Mouse (Mus musculus) forebrain, embryonic 16.5 days (tissue): ENCODE measurements at regions not wholly inside any gene's neighbourhood (a gene's known extent, or its start where the extent isn't known, plus 50 kb on each side); places are given as distances from the start of the nearest gene placed in this dataset.

Experiments
- ATAC-seq: fragments of 200-750 bp; cut with Nextera tagmentation; 2 replicates; pipeline ENCODE4 v1.8.0; 2017; ENCODE audit warnings: mild to moderate bottlenecking, moderate library complexity
- H3K27ac ChIP-seq: fragments of 300-500 bp; sonication (generic); 2 replicates; pipeline ENCODE4 v1.5.1; 2014; ENCODE audit warnings: low read length, control low read depth
- H3K27me3 ChIP-seq: fragments of 300-500 bp; sonication (generic); replicated peaks from 2 replicates; pipeline ENCODE4 v1.6.1; 2014; ENCODE audit warnings: low read length; ENCODE audit not compliant: control insufficient read depth, insufficient read depth
- H3K36me3 ChIP-seq: fragments of 300-500 bp; sonication (generic); 2 replicates; pipeline ENCODE4 v1.6.1; 2014; ENCODE audit not compliant: control insufficient read depth, insufficient read depth
- H3K4me1 ChIP-seq: fragments of 300-500 bp; sonication (generic); replicated peaks from 2 replicates; pipeline ENCODE4 v1.6.1; 2014; ENCODE audit warnings: low read length; ENCODE audit not compliant: control insufficient read depth, insufficient read depth
- H3K4me2 ChIP-seq: fragments of 300-500 bp; sonication (generic); 2 replicates; pipeline ENCODE4 v1.6.1; 2014; ENCODE audit warnings: mild to moderate bottlenecking, low read length, control low read depth
- H3K4me3 ChIP-seq: fragments of 300-500 bp; sonication (generic); replicated peaks from 2 replicates; pipeline ENCODE4 v1.5.1; 2014; ENCODE audit warnings: mild to moderate bottlenecking, low read length, control low read depth
- H3K9ac ChIP-seq: fragments of 300-500 bp; sonication (generic); replicated peaks from 2 replicates; pipeline ENCODE4 v1.6.1; 2014; ENCODE audit warnings: low read depth, low read length, control low read depth
- H3K9me3 ChIP-seq: fragments of 300-500 bp; sonication (generic); 2 replicates; pipeline ENCODE4 v1.6.1; 2016; ENCODE audit warnings: low read length; ENCODE audit not compliant: control insufficient read depth
- WGBS: fragments of 180-500 bp; shearing (Covaris S2); extraction: QIAGEN DNeasy Blood & Tissue Kit; methylation state at CpG from one replicate; pipeline ENCODE4 v1.1.7; 2014; 5-methylcytosine and 5-hydroxymethylcytosine counted together

GRCm38 (mm10) chr13:83880772-83881171 lies 341.3 kb upstream of the Tmem161b start:
- Histone ChIP-seq H3K27me3 (no peaks in the 10 kb centered on the region), H3K4me3 (no peak overlapping the region), H3K27ac (no peak overlapping the region), H3K4me2 (no peak overlapping the region), H3K4me1 (peaks cover 15% of the 10 kb centered on the region), H3K9me3 (no peaks in the 10 kb centered on the region), H3K36me3 (no peaks in the 10 kb centered on the region), H3K9ac (no peak overlapping the region)
- 10% methylated on average over 2 of the region's 2 CpGs for WGBS
- ATAC-seq = no peak

- Histone ChIP-seq H3K36me3 (no peaks in the 10 kb centered on the region), H3K4me3 (no peak overlapping the region), H3K27me3 (no peaks in the 10 kb centered on the region), H3K4me2 (no peak overlapping the region; the same call in 1 of the 2 replicates), H3K9me3 (no peaks in the 10 kb centered on the region), H3K4me1 (peaks cover 17% of the 10 kb centered on the region), H3K27ac (peak overlapping the region; percentile 44; the same call in 1 of the 2 replicates), H3K9ac (no peak overlapping the region)
- WGBS = 25% methylated on average over 1 of the region's 1 CpGs
- ATAC-seq = no peak
These were observed 339.3 kb upstream of the Tmem161b start for GRCm38 (mm10) chr13:83882839-83883238.

GRCm38 (mm10) chr13:83883821-83884220 lies 338.3 kb upstream of the Tmem161b start:
- Histone ChIP-seq H3K27me3 (no peaks in the 10 kb centered on the region), H3K9me3 (no peaks in the 10 kb centered on the region), H3K4me3 (no peak overlapping the region), H3K4me1 (peaks cover 17% of the 10 kb centered on the region), H3K9ac (no peak overlapping the region), H3K4me2 (no peak overlapping the region), H3K36me3 (no peaks in the 10 kb centered on the region), H3K27ac (peak overlapping the region; percentile 70)
- no peak for ATAC-seq
- WGBS = 36% methylated on average over 4 of the region's 4 CpGs

GRCm38 (mm10) chr13:83884226-83884625 lies 337.9 kb upstream of the Tmem161b start:
- Histone ChIP-seq H3K9ac (no peak overlapping the region), H3K4me1 (peaks cover 17% of the 10 kb centered on the region), H3K27me3 (no peaks in the 10 kb centered on the region), H3K4me3 (no peak overlapping the region), H3K9me3 (no peaks in the 10 kb centered on the region), H3K36me3 (no peaks in the 10 kb centered on the region), H3K27ac (peak overlapping the region; percentile 70), H3K4me2 (no peak overlapping the region)
- ATAC-seq = no peak
- 53% methylated on average over 4 of the region's 4 CpGs for WGBS

GRCm38 (mm10) chr13:83884766-83885543 lies 337.1 kb upstream of the Tmem161b start:
- WGBS = 12% methylated on average over 13 of the region's 13 CpGs
- ATAC-seq = peak; percentile 87
- H3K27ac ChIP-seq = peak overlapping the region; percentile 55
- no peak overlapping the region for H3K4me3 ChIP-seq
- peak overlapping the region; percentile 28 for H3K4me2 ChIP-seq
- no peak overlapping the region for H3K9ac ChIP-seq
- no peaks in the 10 kb centered on the region for H3K9me3 ChIP-seq
- peaks cover 17% of the 10 kb centered on the region for H3K4me1 ChIP-seq
- H3K27me3 ChIP-seq = no peaks in the 10 kb centered on the region
- no peaks in the 10 kb centered on the region for H3K36me3 ChIP-seq

- no peak overlapping the region for H3K4me3 ChIP-seq
- peak; percentile 22 for ATAC-seq
- peak overlapping the region; percentile 64 for H3K27ac ChIP-seq
- no peak overlapping the region; the same call in 1 of the 2 replicates for H3K4me2 ChIP-seq
- no peak overlapping the region for H3K9ac ChIP-seq
- H3K4me1 ChIP-seq = peaks cover 14% of the 10 kb centered on the region
- no peaks in the 10 kb centered on the region for H3K27me3 ChIP-seq
- no peaks in the 10 kb centered on the region for H3K9me3 ChIP-seq
- no peaks in the 10 kb centered on the region for H3K36me3 ChIP-seq
- 24% methylated on average over 4 of the region's 4 CpGs for WGBS
These were observed 336.4 kb upstream of the Tmem161b start for GRCm38 (mm10) chr13:83885729-83886128.

GRCm38 (mm10) chr13:83914697-83915096 lies 307.4 kb upstream of the Tmem161b start:
- Histone ChIP-seq H3K36me3 (no peaks in the 10 kb centered on the region), H3K27ac (no peak overlapping the region), H3K4me1 (no peaks in the 10 kb centered on the region), H3K27me3 (no peaks in the 10 kb centered on the region), H3K9ac (no peak overlapping the region), H3K9me3 (0 out of 2 replicates have a peak, but pooled peaks cover 2% of the 10 kb centered on the region), H3K4me3 (no peak overlapping the region), H3K4me2 (no peak overlapping the region)
- no peak for ATAC-seq
- 65% methylated on average over 2 of the region's 2 CpGs for WGBS

- no peaks in the 10 kb centered on the region for H3K36me3 ChIP-seq
- H3K4me1 ChIP-seq = no peaks in the 10 kb centered on the region
- WGBS = 72% methylated on average over 2 of the region's 2 CpGs
- no peak overlapping the region for H3K27ac ChIP-seq
- no peaks in the 10 kb centered on the region for H3K27me3 ChIP-seq
- no peaks in the 10 kb centered on the region for H3K9me3 ChIP-seq
- no peak overlapping the region for H3K9ac ChIP-seq
- H3K4me2 ChIP-seq = no peak overlapping the region
- no peak for ATAC-seq
- H3K4me3 ChIP-seq = no peak overlapping the region
These were observed 289.3 kb upstream of the Tmem161b start for GRCm38 (mm10) chr13:83932761-83933160.

- no peaks in the 10 kb centered on the region for H3K9me3 ChIP-seq
- 78% methylated on average over 4 of the region's 4 CpGs for WGBS
- H3K4me1 ChIP-seq = no peaks in the 10 kb centered on the region
- no peaks in the 10 kb centered on the region for H3K27me3 ChIP-seq
- H3K9ac ChIP-seq = no peak overlapping the region
- ATAC-seq = no peak
- H3K4me2 ChIP-seq = no peak overlapping the region
- no peak overlapping the region for H3K4me3 ChIP-seq
- H3K27ac ChIP-seq = no peak overlapping the region
- H3K36me3 ChIP-seq = no peaks in the 10 kb centered on the region
These were observed 275.6 kb upstream of the Tmem161b start for GRCm38 (mm10) chr13:83946495-83946894.
